Comparison of ENCODE assay signal across 24 mouse cellular contexts in genomic region chr2:144185175-144185574, GRCm38 (mm10).
"Had no signal": no experiment of that assay in that cellular context is flagged by ENCODE, and none has a peak within 500 bp of the region (broad histone marks: within the 10 kb centered on the region; RNA-seq: fewer than 3 reads in every experiment).

No protein-coding gene starts in this region.

- H3K27me3 ChIP-seq: liver, embryonic 15.5 days; lung, embryonic 15.5 days; midbrain, embryonic 12.5 days; neural tube, embryonic 13.5 days; neural tube, embryonic 15.5 days; stomach, embryonic 15.5 days had no signal

- H3K4me1 ChIP-seq: stomach, embryonic 15.5 days had no signal

- H3K9me3 ChIP-seq: liver, embryonic 15.5 days; lung, embryonic 15.5 days; midbrain, embryonic 10.5 days; midbrain, embryonic 12.5 days; neural tube, embryonic 13.5 days; neural tube, embryonic 15.5 days; stomach, embryonic 15.5 days had no signal

- H3K4me3 ChIP-seq: liver, embryonic 15.5 days; lung, embryonic 15.5 days; midbrain, embryonic 10.5 days; midbrain, embryonic 12.5 days; myocyte; neural tube, embryonic 13.5 days; neural tube, embryonic 15.5 days; stomach, embryonic 15.5 days had no signal

- DNase-seq: liver, postnatal 0 days; lung, adult 2 months; lung, postnatal 14 days; lung, postnatal 36 days; midbrain, embryonic 14.5 days; retina, postnatal 1 day; right cerebral cortex, adult 18-20 months; right cerebral cortex, postnatal 25 days; right cerebral cortex, postnatal 4 days; thymus, adult 2 months; thymus, postnatal 25 days; thymus, postnatal 4 days had no signal

- H3K36me3 ChIP-seq: liver, embryonic 15.5 days; lung, embryonic 15.5 days; midbrain, embryonic 10.5 days; midbrain, embryonic 12.5 days; neural tube, embryonic 13.5 days; neural tube, embryonic 15.5 days; stomach, embryonic 15.5 days had no signal

- ATAC-seq: liver, postnatal 0 days; lung, postnatal 0 days; midbrain, embryonic 16.5 days had no signal

- H3K27ac ChIP-seq: liver, embryonic 15.5 days; lung, embryonic 15.5 days; macrophage; midbrain, embryonic 10.5 days; midbrain, embryonic 12.5 days; neural tube, embryonic 13.5 days; neural tube, embryonic 15.5 days; stomach, embryonic 15.5 days; stomach, postnatal 0 days had no signal
